Mouse (Mus musculus) layer of hippocampus, adult 9-11 months (tissue): ENCODE measurements around the gene Lig4.
A peak's percentile ranks its signal among the peaks of the same experiment; 100 is the strongest.

Source experiments
- DNase-seq: peaks from one replicate; pipeline ENCODE4 v3.0.0; 2022

Gene Lig4

GRCm38 (mm10) chr8:9929746-9930445 lies 47.6 kb downstream of the Lig4 start:
- peak; percentile 66 for DNase-seq
